Mouse (Mus musculus): ENCODE measurements around the gene Hoxb13.

The Hoxb13 gene

DNA sequence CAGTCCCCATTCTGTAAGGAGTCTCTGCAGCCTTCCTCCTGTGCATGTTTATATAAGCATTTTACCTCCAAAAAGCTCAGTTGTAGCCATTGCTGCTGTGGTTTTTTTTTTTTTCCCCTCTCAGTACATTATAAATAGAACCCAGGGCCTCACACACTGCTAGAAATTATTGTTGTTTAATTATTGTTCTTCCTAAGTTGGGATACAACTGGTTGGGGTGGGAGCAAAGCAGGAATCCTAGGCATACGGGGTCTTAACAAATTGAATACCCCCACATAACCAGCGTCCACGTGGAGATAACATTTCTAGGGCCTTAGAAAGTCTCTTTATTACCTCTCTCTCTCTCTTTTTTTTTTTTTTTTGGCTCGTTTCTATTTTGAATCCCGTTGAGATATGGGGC lies 3.0 kb upstream of the Hoxb13 start:
- DNase-seq: no peak

DNA sequence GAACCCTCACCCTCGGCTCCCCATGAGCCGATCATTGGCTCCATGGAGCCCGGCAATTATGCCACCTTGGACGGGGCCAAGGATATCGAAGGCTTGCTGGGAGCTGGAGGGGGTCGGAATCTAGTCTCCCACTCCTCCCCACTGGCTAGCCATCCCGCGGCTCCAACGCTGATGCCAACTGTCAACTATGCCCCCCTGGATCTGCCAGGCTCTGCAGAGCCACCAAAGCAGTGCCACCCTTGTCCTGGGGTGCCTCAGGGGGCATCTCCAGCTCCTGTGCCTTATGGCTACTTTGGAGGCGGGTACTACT lies 240 bp downstream of the Hoxb13 start:
- no peak for DNase-seq

DNA sequence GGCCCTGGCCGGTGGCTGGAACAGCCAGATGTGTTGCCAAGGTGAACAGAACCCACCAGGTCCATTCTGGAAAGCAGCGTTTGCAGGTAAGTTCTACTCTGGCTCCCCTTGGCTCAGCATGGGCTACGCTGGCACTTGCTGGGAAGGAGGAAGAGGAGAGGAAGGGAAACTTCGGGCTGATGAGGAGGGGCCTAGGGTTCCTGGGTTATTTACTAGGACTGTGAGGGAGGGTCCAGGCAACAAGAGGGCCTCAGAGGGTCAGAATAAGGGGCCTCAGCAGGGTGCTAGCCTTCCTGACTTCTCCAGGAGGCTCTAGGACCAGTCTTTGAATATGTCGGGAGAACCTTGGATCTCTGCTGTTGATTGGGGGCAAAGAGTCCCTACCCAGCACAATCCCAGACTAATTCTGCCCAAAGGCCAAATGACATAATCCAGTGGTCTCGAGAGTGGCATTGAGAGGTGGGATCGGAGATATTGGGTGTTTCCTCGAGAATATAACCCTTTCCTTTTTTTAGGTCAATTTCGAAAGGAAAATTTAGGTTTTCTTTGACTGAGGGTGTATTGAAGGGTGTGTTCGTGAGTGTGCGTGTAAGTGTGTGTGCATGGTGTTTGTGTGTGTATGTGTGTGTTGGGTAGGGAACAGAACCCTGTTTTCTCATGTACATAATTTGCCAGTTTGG lies 985 bp downstream of the Hoxb13 start:
- DNase-seq: no peak

DNA sequence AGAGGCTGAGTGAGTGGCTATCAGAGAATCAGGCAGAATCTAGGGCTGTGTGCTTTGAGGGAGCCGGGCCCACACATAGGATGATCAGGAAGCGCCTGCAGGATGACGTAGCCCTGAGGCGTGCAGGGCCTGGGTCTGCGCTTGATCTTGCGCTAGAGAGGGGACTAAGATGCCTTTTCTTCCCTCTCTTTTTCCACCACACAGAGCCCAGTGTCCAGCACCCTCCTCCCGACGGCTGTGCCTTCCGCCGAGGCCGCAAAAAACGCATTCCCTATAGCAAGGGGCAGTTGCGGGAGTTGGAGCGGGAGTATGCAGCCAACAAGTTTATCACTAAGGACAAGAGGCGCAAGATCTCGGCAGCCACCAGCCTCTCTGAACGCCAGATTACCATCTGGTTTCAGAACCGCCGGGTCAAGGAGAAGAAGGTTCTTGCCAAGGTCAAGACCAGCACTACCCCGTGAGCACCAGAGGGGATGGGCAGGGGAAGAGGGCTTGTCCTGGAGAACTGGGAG lies 1.7 kb downstream of the Hoxb13 start:
- DNase-seq: no peak

DNA sequence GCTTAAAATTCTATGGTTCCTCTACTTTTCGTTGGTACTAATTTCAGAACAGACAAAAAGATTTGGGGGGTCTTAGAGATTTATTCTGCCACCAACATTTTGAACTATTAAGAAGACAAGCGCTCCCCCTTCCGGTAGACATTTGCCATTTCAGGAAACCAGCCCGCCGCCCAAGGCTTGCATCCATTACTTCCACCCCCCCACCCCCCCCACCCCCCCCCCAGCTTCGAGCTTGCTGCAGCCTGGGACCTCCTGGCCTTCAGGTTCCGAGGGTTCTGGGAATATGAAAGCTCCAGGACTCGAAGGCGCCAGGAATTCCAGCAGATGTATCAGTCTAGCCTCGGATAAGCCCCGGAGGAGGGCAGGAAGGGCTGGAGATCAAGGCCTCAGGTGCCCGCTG lies 4.5 kb downstream of the Hoxb13 start:
- DNase-seq: peak in 1 of 2 experiments; percentile 12

DNA sequence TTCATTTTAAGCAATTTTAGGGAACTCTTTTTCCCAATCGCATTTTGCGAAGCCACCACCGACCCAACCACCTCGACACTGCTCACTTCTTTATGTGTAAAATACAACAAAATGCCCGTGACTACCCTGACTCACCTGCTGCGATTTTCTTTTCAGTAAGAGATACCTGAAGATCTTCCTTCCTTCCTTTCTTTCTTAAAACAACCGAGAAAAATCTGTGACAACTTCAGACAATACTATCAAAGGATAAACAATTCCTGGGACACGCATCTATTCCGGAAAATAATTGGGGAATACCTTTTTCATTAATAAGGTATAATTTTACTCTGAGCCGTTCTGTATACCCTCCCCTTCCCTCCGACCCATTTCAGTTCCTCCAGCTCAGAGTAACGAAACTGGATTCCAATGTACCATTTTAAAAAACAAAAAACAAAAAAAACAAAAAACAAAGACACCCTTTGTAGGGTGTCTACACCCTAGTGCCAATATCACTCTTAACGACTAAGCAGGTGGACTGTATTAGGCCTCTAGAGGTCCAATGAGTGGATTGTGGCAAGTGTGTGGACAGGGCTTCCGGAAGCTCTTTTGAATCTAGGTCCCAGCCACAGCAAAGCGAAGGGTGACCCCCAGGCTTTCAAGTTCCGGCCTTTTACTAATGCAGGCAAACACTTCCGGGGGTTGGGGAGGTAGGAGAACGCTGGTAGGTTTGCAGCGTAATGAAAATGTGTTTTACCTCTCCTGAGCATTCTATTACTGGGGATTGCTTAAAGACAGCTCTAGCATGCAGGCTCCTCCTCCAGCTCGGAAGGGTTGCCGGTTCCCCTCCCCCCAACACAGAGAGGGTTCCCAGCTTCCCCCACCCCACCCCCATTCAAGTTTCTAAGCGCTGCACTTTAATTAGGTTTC lies 5.3 kb downstream of the Hoxb13 start:
- DNase-seq: no peak

DNA sequence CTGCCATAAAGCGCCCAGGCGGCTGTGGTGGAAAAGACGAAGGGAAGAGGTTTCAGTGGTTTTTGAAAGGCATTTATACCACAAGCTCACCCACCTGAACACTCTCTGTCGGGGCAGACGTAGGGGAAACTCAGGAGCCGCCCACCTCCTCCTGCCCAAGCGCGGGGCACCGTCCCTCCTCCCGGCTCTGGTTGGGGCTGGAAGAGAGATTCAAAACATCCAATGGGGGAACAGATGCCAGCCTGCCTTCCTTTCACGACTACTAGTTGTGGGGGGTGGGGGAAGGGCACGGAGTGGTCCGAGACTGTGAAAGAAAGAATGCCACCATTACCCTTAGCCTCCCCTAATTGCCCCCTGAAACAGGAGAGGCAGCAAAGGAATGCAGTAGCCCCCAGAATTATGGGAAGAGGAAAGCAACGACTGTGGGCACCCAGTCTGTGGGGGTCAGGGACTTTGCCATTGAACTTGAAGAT lies 6.1 kb downstream of the Hoxb13 start:
- no peak for DNase-seq

DNA sequence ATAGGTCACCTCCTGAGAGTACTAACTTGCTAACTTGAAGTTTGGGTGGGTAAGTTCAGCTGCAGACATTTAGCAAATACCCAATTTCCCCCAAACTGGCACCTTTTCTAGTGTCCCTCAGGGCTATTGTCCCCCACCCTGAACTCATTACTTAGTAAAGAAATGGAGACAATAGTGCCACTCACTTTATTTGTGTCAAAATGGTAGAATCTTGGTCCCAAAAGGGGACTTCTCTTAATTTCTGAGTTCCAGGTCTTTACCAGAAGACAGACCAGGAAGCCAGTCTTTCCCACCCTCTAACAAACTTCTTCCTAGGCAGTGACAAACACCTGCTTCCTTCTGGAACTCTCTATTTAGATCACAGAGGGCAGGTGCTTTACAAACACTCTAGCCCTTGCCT lies 7.6 kb downstream of the Hoxb13 start:
- no peak for DNase-seq

DNA sequence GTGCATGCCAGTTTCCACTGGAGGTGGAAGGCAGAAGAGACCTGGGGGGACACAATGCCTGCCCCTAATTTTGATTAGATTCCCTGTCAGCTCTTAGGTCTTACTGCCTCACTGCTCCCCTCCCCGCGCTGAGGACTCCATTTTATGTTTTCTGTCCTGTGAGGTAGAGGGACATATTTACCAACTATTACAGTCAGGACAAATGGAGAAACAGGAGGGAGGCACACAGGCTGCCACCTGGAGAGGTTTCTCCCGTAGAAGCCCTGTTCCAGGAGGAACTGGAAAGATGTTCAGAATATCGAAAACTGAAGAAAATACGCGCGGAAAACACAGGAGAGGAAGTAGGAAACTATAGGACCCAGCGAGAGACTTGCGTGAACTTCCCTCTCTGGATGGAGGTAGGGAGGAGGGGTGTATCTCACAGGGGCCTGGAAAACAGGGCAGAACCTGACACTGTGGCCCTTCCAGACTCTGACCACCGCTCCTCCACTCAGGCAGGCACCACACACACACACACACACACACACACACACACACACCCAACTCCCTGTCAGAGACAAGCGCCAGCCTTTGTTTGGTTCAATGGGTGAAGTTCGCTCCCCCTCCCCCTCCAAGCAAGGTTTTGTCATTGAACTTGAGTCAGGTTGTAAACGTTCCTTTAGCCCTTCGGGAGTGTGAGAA lies 8.4 kb downstream of the Hoxb13 start:
- no peak for DNase-seq

DNA sequence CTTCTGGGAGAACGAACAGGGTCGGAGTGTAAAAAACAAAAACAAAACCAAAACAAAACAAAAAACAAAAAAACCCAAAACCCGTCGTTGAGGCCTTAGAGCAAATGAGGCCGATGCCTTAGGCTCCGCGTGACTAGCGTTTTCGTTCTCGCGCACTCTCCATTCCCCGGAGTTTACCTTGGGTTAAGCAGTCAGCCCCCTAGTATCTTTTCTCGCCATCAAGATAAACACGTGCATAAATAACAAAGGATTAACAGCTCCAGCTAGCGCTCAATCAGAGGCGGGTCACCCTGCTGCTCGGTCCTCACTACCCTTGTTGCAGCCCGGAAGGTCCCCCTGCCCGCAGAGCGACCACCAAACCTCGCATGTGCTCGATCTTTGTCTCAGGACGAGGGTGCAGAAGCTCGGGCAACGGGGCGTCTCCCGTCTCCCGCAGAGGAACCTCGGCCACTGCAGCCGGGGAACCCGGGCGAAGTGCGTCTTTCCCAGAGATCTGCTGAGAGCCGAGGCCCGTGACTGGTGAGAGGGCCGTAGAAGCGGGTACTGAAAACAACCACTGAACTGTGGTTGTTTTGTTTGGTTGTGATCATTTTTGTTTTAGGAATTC lies 9.2 kb downstream of the Hoxb13 start:
- no peak for DNase-seq

DNA sequence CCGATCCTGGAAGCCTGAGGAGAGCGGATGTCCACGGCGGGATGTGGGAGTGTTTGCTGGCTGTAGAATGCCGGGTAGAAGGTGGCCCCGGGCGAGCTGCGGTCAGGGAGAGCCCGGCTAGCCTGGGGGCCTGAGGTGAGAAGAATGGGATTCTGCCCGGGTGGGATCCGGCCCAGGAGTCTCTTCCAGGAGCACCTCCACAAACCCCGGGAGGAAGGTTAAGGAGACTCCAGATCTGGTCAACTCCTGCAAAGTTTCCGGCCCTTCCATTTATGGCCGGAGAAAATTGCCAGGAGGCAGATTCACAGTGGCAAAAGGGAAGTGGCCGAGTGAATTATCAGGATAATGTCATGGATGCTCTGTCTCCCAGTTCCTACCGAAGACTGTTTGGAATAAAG lies 9.7 kb downstream of the Hoxb13 start:
- DNase-seq: no peak

DNA sequence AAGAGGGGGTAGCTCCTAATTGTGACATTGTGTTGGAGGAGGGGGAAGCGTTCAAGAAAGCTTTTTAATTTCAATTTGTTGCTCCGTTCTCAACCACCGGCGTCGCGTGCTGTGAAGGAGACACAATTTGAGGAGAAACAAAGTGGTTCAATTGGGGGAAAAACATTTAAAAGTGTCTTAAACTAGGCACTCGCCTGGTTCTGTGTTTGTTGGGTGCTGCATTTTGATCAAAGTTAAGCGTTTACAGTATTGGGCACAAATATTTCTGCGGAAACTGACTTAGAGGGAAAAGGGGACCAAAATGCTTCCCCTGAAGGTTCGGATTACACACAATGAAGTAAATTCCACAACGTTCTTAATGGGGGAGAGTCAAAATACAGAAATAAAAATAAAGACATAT lies 10.2 kb downstream of the Hoxb13 start:
- DNase-seq: no peak

DNA sequence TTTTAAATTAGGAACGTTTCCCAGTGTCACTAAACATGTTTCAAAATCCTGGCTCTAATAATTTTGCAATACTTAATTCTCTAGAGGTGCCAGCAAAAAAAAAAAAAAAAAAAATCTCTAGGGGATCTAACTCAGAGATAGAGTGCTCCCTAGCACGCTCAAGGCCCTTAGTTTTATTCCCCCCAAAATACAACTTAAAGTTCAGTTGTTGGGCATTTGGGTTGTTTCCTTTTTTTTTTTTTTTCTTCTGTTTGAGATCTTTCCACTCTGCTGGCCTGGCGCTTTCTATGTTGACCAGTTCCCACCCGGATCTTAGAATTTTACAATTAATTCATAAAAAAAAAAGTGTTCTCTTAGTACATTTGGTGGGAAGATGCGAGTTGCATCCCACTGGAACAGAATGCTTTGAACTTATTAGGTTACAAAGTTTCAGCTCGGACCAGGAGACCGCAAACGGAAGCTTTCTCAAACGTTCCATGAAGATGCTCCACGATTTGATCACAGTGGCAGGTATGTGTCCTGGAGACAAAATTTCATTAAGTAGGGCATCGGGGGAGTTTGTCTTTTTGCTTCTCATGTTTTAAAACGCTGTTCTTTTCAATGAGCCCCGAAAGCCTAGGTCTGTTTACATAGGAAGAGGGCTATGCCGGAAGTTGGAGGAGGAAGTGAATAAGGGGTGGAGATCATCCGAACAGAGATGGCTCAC lies 11.5 kb downstream of the Hoxb13 start:
- no peak for DNase-seq

DNA sequence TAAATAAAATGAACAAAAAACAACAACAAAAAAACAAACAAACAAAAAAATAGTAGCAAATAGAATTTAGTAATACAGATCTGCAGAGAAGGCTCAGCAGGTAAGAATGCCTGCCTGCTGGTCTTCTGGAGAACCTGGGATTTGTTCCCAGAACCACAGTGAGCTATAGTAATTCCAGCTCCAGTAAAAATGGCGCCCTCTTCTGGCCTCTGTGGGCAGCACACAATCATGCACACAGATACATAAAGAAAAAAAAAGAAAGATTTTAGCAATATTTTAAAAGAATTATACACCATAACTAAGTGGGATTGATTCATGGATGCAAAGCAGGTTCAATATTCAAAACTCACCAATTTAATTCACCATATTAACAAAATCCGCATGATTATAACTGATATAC lies 29.7 kb downstream of the Hoxb13 start:
- DNase-seq: no peak

DNA sequence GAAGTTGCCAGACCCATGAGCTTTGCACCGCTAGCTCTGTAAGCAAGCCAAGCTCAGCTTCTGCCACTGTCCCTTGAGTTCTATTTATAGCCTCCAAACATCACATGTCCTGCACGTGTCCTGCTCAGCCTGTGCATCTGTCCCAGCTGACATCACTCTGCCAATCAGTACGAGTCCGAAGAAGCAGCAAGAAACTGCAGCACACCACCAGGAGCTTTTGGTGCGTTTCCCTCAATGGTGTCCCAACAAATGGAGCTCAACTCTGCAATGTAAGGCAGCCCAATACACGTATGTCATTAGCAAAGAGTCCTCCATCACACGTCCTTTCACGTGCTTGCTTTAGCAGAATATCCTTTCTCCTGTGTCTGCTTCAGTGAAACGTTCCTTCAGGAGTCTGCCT lies 33.6 kb downstream of the Hoxb13 start:
- no peak for DNase-seq

DNA sequence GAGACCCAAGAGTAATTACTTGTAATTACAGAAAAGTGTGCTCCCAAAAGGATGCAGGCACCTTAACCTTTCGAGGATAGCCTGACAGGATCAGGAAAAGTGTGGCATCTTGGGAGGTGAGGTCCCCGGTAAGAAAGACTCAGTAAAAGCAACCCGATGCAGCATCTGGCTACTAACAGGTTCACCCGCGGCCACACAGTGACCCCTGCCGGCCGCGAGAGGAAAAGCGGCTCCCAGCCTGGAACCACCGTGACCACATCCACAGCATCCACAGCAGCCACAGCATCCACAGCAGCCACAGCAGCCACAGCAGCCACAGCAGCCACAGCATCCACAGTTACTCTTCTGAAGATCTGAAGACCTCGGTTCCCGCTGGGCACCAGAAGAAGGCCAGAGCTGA lies 40.8 kb downstream of the Hoxb13 start:
- peak in 1 of 2 experiments; percentile 49 for DNase-seq

DNA sequence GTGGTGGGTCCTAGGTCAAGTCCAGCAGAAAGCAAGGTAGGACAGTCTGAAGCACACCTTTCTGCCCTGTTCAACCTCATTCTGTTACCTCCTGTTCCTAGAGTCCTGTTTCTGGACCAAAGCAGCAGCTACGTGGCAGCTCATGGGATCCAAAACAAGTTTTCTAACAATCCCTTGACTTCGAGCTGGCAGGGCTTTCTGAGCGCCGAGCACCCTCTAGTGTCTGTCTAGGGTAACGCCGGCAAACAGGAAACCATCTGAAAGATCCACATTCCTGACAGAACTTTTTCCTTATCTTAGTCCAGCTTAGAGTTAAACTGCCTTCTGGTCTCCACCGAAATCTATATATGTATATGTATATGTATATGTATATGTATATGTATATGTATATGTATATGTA lies 46.1 kb downstream of the Hoxb13 start:
- peak in 1 of 2 experiments; percentile 25 for DNase-seq

Measured in spleen, adult 18-20 months (tissue).